Comparison of ENCODE assay signal across 26 mouse cellular contexts in the genomic region with DNA sequence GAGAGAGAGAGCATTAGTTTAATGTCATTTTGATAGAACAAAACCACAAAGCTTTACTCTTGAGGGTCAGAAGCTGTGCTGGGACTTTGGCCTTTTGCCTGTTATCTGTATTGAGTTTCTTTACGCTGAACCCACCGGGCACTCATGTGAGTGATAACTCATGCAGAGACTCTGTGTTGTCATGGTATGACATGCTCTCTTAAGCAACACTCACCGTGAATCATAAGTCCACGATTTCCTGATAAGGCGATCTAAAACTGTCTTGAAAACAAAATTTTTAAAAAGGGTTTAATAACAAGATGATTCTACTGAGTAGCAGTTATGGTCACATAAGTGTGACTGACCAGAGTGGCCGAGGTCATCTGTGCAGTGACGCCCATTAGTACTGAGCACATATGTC. TPM values are rescaled to one million over a fixed set of nuclear protein-coding genes. Genes with fewer than 3 reads are reported as not detected.
A peak's percentile ranks its signal among the peaks of the same experiment; 100 is the strongest.
DNase-seq lines count a peak whose midpoint lies in the region; ATAC-seq and TF ChIP-seq lines count a peak whose summit lies in the region.
"Had no signal": no experiment of that assay in that cellular context is flagged by ENCODE, and none has a peak within 500 bp of the region (broad histone marks: within the 10 kb centered on the region; RNA-seq: fewer than 3 reads in every experiment).

No protein-coding gene starts in this region.

- no peaks in the 10 kb centered on the region for H3K79me2 ChIP-seq in MEL (ENCODE audit: control insufficient read depth, insufficient read depth, low read length, poor library complexity)

- no peak overlapping the region for H3K9ac ChIP-seq in MEL (ENCODE audit: control insufficient read depth, low read depth, low read length, poor library complexity, severe bottlenecking)
- H3K9ac ChIP-seq: forebrain, embryonic 13.5 days; hindbrain, embryonic 14.5 days; liver, embryonic 13.5 days; lung, embryonic 14.5 days; neural tube, embryonic 13.5 days had no signal

- H3K4me3 ChIP-seq in MEL (ENCODE audit: control insufficient read depth in 1 of 2, insufficient read depth in 1 of 2, low read depth in 2 of 2, low read length in 2 of 2) = no peak overlapping the region
- H3K4me3 ChIP-seq: forebrain, embryonic 13.5 days; liver, embryonic 13.5 days; neural tube, embryonic 13.5 days had no signal

- no peaks in the 10 kb centered on the region for H3K4me1 ChIP-seq in MEL (ENCODE audit: control insufficient read depth in 1 of 2, insufficient read depth in 2 of 2, low read length in 2 of 2)
- H3K4me1 ChIP-seq: forebrain, embryonic 13.5 days; liver, embryonic 13.5 days; neural tube, embryonic 13.5 days had no signal

- H3K27me3 ChIP-seq in MEL (ENCODE audit: control insufficient read depth in 1 of 2, insufficient read depth in 2 of 2, low read length in 2 of 2) = no peaks in the 10 kb centered on the region
- H3K27me3 ChIP-seq: forebrain, embryonic 13.5 days; liver, embryonic 13.5 days; neural tube, embryonic 13.5 days had no signal

- TF ChIP-seq RAD21 in MEL (IDR thresholded peaks at IDR 0.05; ENCODE audit: low read depth, low read length) = no peak

- TF ChIP-seq POLR2A in MEL (IDR thresholded peaks at IDR 0.05; ENCODE audit: control insufficient read depth in 1 of 2, insufficient read depth in 1 of 2, low read depth in 1 of 2, low read length in 2 of 2, poor library complexity in 1 of 2) = no peak

- TF ChIP-seq CTCF in MEL (IDR thresholded peaks at IDR 0.05 in 2 of 3, conservative IDR thresholded peaks at IDR 0.05 in 1 of 3; ENCODE audit: control insufficient read depth in 1 of 3, insufficient read depth in 1 of 3, low read depth in 2 of 3, low read length in 3 of 3, poor library complexity in 1 of 3, severe bottlenecking in 1 of 3) = no peak

- ATAC-seq in megakaryocyte, adult 5-6 weeks (ENCODE audit: poor library complexity, severe bottlenecking) = peak; percentile 54
- ATAC-seq: forebrain, embryonic 13.5 days; inflammation-experienced regulatory T-cells, adult 6 months had no signal

- TF ChIP-seq EP300 in MEL (IDR thresholded peaks at IDR 0.05; ENCODE audit: low read depth in 1 of 2, low read length in 2 of 2) = no peak

- no peak overlapping the region for H3K27ac ChIP-seq in MEL (ENCODE audit: control insufficient read depth, low read depth, low read length)
- H3K27ac ChIP-seq: forebrain, embryonic 13.5 days; hindbrain, embryonic 14.5 days; liver, embryonic 13.5 days; neural tube, embryonic 13.5 days; stomach, postnatal 0 days had no signal

- no peaks in the 10 kb centered on the region for H3K36me3 ChIP-seq in MEL (ENCODE audit: control insufficient read depth in 1 of 2, insufficient read depth in 2 of 2, low read length in 2 of 2)
- H3K36me3 ChIP-seq: liver, embryonic 13.5 days; neural tube, embryonic 13.5 days had no signal

- intact Hi-C loops in left cerebral cortex, postnatal 10 days (cut with DNase I) = no loop called here

- H3K9me3 ChIP-seq in MEL (replicated peaks; ENCODE audit: insufficient read depth, low read length) = no peaks in the 10 kb centered on the region
- H3K9me3 ChIP-seq: forebrain, embryonic 13.5 days; liver, embryonic 13.5 days; neural tube, embryonic 13.5 days had no signal

- DNase-seq in adrenal gland, postnatal 14 days = peak; percentile 15
- DNase-seq in adrenal gland, postnatal 10 days = no peak
- peak; percentile 85 for DNase-seq in 416B (ENCODE audit: low read depth)
- DNase-seq in MEL (ENCODE audit: low read depth, low spot score) = no peak
- DNase-seq in left cerebral cortex, postnatal 10 days (ENCODE audit: extremely low spot score in 1 of 2, low spot score in 2 of 2) = no peak
- no peak for DNase-seq in cerebellum, adult 9-11 months
- DNase-seq: adrenal gland, postnatal 25 days; B cell, adult 2 months; cerebellum, adult 2 months; cerebellum, postnatal 25 days; gastrocnemius, postnatal 10 days; kidney, adult 11 months; kidney, postnatal 14 days; layer of hippocampus, adult 9-11 months; liver, embryonic 13.5 days; lung, embryonic 14.5 days; lung, postnatal 14 days; right cerebral cortex, postnatal 4 days; thymus, adult 18-20 months; thymus, postnatal 36 days had no signal

TF ChIP-seq in MEL, 35 proteins besides CTCF, POLR2A, EP300 and RAD21:
- TF ChIP-seq SMC3 (IDR thresholded peaks at IDR 0.05; ENCODE audit: low read depth, low read length) (no peak), NRF1 (IDR thresholded peaks at IDR 0.05; ENCODE audit: insufficient read depth, low read depth, low read length, poor library complexity, severe bottlenecking) (no peak), JUND (IDR thresholded peaks at IDR 0.05; ENCODE audit: low read depth, low read length) (no peak), GATA1 (IDR thresholded peaks at IDR 0.05; ENCODE audit: low read depth, low read length) (0 out of 2 replicates have a peak, but pooled peaks have one; percentile 12)

RNA-seq across cellular contexts. Expression of a gene that starts 12.5 kb away (rescaled TPM):
- 6.2 and 6.7 TPM in 2 replicates for total RNA-seq in adrenal gland, postnatal 14 days (2021)
- 1 to 10 TPM; 4.5 to 4.7 TPM for total RNA-seq in adrenal gland, postnatal 10 days (2021)
- 1.9 and 3.2 TPM in 2 replicates for total RNA-seq in MEL (2012; rRNA removed)
- 1 to 10 TPM in 1 of 2 experiments, not detected in 1; 2.9 TPM for polyA plus RNA-seq in MEL (2012; ENCODE audit: insufficient read depth in 1 of 2, insufficient read length in 2 of 2, low read depth in 1 of 2, low replicate concordance in 2 of 2, missing spikeins in 1 of 2)
- total RNA-seq in megakaryocyte, adult 5-6 weeks (2015) = 41.9 and 44.6 TPM in 2 replicates
- 36.0 and 46.8 TPM in 2 replicates for total RNA-seq in megakaryocyte, adult 5-6 weeks (2017)
- total RNA-seq in left cerebral cortex, postnatal 10 days (2021) = 1 to 10 TPM in 1 of 2 experiments, under 1 TPM in 1; 0.32 to 1.2 TPM

RNA-seq across cellular contexts. Expression of a gene that starts 28.6 kb away (rescaled TPM):
- total RNA-seq in adrenal gland, postnatal 14 days (2021) = 11.0 and 11.2 TPM in 2 replicates
- 10 to 100 TPM; 10.5 to 11.8 TPM for total RNA-seq in adrenal gland, postnatal 10 days (2021)
- total RNA-seq in MEL (2012; rRNA removed) = 16.6 and 17.5 TPM in 2 replicates
- polyA plus RNA-seq in MEL (2012; ENCODE audit: insufficient read depth in 1 of 2, insufficient read length in 2 of 2, low read depth in 1 of 2, low replicate concordance in 2 of 2, missing spikeins in 1 of 2) = 10 to 100 TPM in 1 of 2 experiments, not detected in 1; 57.4 TPM
- total RNA-seq in megakaryocyte, adult 5-6 weeks (2015) = 14.0 and 17.0 TPM in 2 replicates
- 15.4 and 15.8 TPM in 2 replicates for total RNA-seq in megakaryocyte, adult 5-6 weeks (2017)
- total RNA-seq in left cerebral cortex, postnatal 10 days (2021) = 1 to 10 TPM; 7.8 to 8.8 TPM

Comparison
In these comparisons a context has a peak if more than half of its experiments do, and no peak if none do; other contexts are left out.
1. DNase-seq: peak in adrenal gland, postnatal 14 days (single experiment) and 416B (single experiment); none in adrenal gland, postnatal 10 days (single experiment), MEL (single experiment), left cerebral cortex, postnatal 10 days (0 of 2) and cerebellum, adult 9-11 months (single experiment).